Mouse (Mus musculus): ENCODE measurements around the gene Ago3.

Gene Ago3

DNA sequence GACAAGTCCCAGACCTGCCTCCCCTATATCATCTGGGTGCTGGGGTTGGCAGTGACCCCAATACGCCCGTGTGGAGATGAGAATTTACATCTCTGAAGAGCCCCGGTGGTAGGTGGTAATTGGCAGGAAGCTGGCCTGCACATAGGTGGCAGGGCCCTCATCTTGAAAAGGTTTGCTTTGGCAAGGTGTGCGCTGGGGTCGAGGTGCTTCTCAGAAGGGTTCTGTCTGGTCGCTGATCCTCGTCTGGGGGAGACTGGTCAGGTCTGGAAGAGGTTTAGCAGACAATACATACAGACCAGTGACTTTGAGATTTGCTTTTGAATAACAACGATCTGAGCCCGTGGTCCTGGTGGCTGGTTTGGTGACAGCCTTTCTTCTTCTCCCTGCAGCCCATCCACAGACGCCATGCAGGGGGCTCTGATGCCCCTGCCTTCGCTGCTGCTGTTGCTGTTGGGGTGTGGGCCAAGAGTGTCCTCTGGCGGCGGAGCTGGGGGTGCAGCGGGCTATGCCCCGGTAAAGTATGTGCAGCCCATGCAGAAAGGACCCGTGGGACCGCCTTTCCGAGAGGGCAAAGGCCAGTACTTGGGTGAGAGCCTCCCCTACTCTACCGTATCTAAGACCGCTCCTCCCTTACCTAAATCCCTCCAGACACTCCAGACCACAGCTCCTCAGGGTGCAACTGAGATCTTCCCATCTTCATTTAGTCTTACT, 120.0 kb downstream of the Ago3 start:
- DNase-seq: peak in 1 of 2 experiments; percentile 55

DNA sequence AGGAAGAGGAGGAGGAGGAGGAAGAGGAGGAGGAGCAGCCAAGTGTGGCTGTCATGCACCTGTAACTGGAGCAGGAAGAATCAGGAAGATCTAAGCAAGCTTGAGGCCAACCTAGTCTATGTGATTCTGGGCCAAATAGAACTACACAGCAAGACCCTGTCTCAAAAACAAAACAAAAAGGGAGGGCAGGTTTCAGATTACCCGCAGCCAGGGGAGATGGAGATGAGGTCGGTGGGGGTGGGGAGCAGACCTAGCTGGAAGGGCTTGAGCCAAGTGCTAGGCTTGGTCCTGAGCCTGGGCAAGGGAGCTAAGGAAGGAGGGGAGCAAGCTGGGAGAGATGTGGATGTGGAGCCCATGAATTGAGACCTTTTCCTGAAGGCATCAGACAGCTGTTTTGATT, 122.5 kb downstream of the Ago3 start:
- no peak for DNase-seq

DNA sequence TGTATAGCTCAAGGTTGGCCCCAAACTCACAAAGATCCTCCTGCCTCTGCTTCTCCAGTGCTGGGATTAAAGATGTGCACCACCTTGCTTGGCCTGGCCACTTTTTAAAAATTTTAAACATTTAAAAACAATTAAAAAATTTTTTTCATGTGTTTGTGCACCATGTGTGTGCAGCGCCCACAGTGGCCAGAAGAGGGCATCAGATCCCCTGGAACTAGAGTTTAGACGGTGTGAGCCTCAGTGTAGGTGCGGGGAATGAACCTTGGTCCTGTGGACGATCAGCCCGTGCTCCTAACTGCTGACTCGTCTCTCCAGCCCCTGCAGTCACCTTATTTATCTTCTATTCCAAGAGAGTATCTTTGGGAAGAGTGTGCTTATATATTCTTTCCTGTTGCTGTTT, 123.3 kb downstream of the Ago3 start:
- no peak for DNase-seq

DNA sequence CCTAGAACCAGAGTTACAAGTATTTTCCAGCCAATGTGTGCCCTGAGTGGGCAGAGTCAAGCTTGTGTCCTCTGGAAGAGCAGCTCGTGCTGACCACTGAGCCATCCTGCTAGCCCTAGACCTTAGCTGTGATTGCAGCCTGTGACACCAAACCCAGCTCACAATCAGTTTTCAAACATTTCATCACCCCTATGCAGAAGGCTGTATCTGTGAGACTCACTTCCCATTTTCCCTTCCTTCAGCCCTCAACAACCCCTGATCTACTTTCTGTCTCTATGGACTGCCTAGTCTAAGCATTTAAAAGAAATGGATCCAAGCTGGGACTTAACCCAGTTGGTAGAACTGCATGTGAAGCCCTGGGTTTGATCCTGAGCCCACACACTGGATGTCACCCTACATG, 123.9 kb downstream of the Ago3 start:
- DNase-seq: no peak

DNA sequence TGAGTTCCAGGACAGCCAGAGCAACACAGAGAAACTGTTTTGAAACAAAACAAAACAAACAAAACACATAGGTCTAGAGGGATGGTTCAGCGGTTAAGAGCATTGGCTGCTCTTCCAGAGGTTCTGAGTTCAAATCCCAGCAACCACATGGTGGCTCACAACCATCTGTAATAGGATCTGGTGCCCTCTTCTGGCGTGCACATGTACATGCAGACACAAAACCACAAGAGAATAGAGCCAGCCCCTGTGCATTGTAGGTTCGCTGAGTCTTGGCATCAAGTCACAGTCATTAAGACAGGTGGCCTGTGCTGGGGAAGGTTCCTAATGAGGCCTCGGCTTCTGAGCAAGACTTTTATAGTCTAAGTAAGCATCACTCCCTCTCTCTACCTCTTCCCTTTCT, 125.5 kb downstream of the Ago3 start:
- DNase-seq: no peak

DNA sequence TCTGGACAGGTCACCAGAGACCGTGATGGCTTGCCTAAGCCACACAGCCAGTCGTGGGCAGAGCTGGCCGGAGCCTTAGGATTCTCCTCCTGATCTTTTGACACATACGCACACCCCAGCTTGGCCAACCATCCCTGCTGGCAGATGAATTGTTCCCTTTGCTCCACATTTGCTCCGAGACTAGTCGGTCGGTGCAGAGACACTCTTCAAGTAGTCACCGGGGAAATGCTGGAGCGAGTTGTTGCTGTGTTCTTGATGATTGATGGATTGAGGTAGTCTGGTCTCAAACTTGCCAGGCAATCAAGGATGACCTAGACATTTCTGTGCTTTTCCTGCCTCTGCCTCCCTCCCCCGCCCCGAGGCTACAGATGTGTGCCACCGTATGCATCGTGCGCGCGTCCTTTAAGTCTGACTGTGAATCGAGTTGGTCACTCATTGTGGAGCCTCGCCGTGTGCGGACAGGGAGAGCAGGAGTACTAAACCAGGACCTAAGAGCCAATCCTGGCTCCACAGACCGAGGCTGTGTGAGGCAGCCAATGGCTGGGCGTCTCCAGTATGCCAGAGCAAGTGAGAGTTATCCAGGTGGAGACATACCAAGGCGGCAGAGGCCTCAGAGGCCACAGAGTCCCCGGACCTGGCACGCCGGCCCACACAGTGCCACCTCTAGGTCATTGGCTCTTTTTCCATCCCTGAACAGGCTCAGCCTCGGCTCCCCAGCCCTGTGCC, 127.6 kb downstream of the Ago3 start:
- DNase-seq: peak in 1 of 2 experiments; percentile 45

DNA sequence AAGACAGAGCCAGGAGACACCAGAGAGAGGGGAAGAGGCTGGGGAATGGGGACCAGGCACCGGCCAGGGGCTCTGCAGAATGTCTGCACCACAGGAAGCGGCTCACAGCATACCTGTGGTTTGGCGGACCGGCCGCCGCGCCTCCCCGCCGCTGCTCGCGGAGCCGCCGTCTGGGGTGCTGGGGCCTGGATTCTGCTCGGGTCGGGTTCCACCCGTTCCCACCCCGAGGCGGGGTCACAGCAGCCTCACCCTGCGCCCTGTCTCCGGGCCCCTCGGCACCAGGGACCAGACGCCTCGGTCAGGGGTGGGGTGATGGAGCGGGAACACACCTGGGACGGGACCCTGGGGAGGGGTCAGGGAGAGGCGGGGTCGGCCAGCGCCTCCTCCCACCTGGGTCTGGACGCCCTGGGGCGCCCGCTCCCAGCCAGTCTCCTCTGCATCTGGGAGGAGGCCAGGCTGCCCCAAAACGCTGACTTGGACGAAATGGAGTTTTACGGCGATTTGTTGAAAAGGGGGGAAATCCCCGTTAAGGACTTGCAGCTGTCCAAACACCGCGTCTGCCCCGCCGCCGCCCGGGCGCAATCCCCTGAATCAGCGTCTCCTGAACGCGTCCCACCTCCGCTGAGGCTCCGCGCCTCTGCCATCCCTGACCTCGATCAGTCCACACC, 128.3 kb downstream of the Ago3 start:
- DNase-seq: no peak

DNA sequence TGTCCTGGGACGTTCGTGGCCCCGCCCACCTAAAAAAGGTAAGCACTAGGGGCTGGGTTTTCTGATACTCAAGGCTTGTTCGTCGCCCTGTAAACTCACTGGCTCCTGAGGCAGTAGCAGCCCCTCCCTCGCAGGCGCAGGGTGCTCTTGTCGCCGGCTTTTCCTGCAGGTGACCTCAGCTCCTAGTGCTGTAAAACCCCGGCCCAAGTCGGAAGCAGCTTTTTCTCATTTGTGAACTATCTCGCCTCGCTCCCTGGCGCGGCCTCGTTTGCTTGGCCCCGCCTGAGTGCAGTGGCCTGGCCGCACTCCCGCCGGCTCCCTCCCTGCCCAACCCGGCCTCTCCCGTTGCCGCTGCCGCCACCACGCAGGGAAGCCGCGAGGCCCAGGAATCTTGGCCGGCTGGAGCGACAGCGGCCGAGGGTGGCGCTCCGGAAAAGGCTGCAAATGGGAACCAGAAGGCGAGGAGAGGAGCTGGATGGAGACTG, 132.7 kb downstream of the Ago3 start:
- DNase-seq: peak; percentile 69 to 81

DNA sequence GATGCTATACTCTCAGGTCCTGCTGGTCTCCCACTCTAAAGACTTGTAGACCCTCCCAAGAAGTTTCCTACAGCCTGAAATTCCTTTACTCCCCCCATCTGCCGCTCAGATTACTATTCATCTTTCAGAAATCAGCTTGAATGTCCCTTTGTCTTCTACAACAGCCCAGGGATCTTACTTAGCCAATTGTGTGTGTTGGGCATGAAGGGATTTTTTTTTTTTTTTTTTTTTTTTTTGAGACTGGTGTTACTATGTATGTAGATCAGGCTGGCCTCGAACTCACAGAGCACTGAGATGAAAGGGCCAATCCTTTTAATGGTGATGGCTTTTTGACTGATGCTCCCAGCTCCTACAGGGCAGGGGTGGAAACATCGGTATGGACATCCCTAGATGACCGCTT, 133.4 kb downstream of the Ago3 start:
- DNase-seq: no peak

DNA sequence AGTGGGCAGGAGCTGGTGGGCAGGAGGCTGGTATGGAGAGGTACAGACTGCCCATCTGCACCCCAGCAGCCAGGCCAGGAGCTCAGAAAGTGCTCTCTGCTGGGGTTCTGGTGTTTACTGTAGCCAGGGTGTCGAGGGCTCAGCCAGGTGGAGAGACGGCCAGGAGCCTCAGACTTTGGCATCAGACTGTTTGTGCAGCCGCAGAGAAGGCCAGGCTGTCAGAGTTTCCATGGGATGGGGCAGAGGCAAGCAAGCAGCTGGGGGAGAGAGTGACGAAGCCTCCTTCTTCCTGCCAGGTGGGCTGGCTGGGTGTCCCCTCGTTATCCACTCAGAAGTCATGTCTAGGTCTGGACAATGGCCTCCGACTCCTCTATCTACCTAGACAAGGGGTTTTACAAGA, 134.2 kb downstream of the Ago3 start:
- DNase-seq: no peak

DNA sequence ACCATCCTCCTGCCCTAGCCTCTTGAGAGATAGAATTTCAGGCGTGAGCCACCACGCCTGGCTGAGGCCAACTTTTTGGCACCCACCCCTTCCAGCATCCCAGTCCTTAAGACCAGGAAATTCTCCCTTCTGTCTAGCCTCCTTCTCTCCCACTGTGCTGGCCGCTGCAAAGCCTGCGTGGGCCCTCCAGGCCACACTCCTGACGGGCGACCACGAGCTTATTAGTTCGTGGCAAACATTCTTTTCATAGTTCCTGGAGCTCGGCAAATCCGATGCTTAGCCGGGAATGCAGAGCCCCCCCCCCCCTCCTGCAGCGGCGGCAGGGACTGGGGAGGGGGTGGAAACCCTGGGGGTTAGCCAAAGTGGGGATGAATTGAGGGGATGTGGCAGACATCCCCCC, 138.2 kb downstream of the Ago3 start:
- DNase-seq: no peak

DNA sequence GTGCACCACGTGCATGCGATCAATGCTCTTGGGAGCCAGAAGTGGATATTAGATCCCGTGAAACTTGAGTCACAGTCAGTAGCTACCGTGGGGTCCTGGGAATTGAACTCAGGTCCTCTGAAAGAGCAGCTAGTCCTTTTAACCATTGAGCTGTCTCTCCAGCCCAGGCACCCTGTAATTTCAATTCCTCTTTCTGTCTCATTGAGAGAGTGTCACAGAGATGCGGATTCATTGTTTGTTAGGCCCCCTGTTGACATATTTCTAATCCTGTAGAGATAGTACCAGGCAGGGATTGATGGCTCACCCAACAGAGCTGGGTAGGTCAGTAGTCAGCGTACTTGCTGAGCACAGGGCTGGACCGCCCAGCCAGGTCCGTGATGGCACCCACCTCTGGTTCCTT, 139.0 kb downstream of the Ago3 start:
- no peak for DNase-seq

DNA sequence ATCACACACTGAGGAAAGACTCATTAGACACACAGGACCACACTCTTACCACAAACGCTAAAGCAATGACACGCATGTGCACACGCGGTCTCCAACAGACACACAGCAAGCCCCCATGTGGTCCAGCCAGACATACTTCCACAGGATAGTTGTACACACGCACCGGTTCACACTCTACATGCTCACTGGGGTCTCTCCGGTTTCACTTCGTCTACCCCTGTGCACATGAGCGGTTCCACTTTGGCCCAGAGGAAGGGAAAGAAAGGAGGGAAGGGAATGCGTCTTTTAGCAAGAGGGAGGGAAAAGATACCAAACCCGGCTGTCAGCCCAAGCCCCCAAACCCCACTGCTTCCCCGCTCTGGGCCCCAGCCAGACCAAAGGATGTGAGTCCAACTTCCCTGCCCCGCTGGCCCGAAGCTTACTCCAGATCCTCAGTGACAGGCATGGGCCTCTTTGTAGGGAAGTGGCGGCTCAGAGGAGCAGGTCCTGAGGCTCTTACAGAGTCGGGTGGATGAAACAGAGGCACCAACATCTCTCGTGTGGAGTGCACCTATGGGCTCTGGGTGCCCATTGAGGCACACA, 141.2 kb downstream of the Ago3 start:
- no peak for DNase-seq

DNA sequence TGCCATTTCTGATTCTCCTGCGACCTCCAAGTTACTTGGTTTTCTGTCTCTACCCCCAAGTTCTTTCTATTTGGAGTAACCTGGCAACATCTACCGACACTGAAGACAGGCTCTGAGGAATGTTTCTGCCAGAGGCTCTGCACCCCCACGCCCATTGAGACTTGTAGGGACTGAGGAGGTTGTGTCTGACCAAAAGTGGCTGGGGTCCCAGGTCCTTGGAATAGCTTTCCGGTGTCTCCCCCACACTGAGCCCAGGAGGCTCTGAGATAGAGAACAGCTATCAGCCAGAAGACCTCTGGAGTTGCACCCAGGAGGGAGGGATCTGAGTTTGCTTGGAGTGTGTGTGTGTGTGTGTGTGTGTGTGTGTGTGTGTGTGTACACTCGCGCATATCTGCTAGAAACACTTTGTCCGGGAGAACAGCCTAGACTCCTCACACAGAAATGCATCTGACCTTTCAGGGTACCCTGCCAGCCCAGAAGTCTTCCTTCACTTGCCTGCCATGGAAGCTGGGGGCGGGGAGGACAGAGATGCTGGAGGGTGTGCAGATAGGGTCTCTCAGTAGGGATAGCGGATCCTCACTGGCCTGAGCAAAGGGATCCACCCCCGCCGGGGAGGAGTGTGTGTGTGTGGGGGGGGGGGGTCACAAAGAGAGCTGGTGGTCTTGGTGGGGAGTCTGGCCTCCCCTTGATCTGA, 141.9 kb downstream of the Ago3 start:
- no peak for DNase-seq

DNA sequence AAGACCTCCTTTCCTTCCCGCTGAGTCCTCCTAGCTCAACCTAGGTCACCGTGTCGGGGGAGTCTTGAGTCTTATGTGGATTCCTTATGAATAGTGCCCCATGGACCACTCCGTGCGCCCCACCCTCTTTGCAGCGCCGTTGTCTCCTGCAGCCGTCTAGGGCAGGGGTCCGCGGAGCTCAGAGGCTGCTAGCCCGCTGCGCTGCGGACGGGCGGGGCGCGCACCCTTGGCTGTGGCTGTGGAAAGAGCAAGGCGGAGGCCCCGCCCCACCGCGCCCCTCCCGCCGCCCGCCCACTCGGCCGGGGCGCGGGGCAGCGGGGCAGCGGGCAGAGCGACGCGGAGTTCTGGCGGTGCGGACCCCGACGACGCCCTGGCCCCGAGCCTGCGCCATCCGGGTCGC, 142.9 kb downstream of the Ago3 start, which contains the start of gene Col8a2:
TSS of gene Col8a2 (plus strand) at position 302 of the 400 bp plus-strand sequence.
- DNase-seq: peak in 1 of 2 experiments; percentile 28

DNA sequence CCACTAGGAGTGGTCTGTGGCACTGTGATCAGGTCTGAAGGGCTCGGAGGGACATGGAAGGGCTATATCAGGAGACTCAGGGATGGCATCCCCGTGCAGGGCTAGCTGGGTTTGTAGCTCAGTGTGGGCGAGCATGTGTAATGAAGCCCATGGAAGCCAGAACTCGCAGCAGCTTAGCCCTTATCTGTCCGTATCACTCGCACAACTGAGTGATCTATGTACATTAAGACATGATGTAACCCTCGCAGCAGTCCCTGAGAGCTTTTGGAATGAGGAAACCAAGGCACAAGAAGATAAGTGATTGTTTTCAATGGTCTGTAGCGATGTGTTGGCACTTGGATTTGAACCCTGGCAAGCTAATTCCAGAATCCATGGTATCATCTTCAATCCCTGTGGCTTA, 145.8 kb downstream of the Ago3 start:
- no peak for DNase-seq

DNA sequence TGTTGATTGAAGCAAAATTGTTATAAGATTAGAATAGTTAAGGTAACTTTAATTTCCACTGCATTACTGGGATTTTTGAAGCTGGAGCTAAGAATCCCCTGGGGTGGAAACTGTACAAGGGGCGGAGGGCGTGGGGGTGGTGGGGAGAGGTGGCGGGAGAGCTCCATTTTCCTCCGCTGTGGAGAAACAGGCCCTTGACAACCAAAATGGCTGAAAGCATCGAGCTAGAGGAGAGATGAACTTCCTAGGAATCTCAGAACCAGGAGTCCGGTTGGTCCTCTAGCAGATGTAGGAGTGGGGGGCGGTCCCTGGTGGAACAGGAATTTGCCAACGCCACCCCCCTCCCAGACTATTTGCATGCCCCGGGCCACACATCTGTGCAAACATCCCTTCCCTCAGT, 147.7 kb downstream of the Ago3 start:
- DNase-seq: no peak
